Mouse (Mus musculus): ENCODE results near the gene Dhps. TPM values are rescaled to one million over a fixed set of nuclear protein-coding genes. Genes with fewer than 3 reads are reported as not detected.

Gene Dhps
- polyA plus RNA-seq, 1 experiment from 2014 or later: 66.8 TPM

GRCm38 (mm10) chr8:85083108-85083813 lies 11.7 kb downstream of the Dhps start, which contains the start of gene Man2b1:
Gene Man2b1 (plus strand): TSS chr8:85083270.
- Histone ChIP-seq H3K9me3 (ENCODE audit: control insufficient read depth, low read length) (no peaks in the 10 kb centered on the region), H3K27me3 (ENCODE audit: control insufficient read depth, insufficient read depth, low read length) (no peaks in the 10 kb centered on the region), H3K9ac (ENCODE audit: low read length) (peak within 1 kb of the TSS; percentile 68), H3K4me3 (ENCODE audit: low read depth, low read length) (peak within 1 kb of the TSS; percentile 46), H3K27ac (ENCODE audit: low read depth, low read length) (no peak within 1 kb of the TSS), H3K36me3 (ENCODE audit: control insufficient read depth, insufficient read depth, low read length) (no peaks in the 10 kb centered on the region), H3K4me1 (ENCODE audit: control insufficient read depth, insufficient read depth, low read length) (peaks cover 10% of the 10 kb centered on the region), H3K4me2 (peak within 1 kb of the TSS; percentile 76)
- DNase-seq (ENCODE audit: low spot score, missing footprints) (peak; percentile 93), ATAC-seq (ENCODE audit: low FRiP score) (peak; percentile 73)
- 2% methylated on average over 30 of the region's 30 CpGs for WGBS

- DNase-seq (ENCODE audit: low spot score, missing footprints): no peak
- ATAC-seq (ENCODE audit: low FRiP score): no peak
- Histone ChIP-seq H3K4me1 (ENCODE audit: control insufficient read depth, insufficient read depth, low read length) (peaks cover 7% of the 10 kb centered on the region), H3K9ac (ENCODE audit: low read length) (no peak overlapping the region), H3K4me3 (ENCODE audit: low read depth, low read length) (no peak overlapping the region), H3K9me3 (ENCODE audit: control insufficient read depth, low read length) (no peaks in the 10 kb centered on the region), H3K36me3 (ENCODE audit: control insufficient read depth, insufficient read depth, low read length) (no peaks in the 10 kb centered on the region), H3K27me3 (ENCODE audit: control insufficient read depth, insufficient read depth, low read length) (no peaks in the 10 kb centered on the region), H3K27ac (ENCODE audit: low read depth, low read length) (no peak overlapping the region), H3K4me2 (no peak overlapping the region)
- WGBS: 86% methylated on average over 8 of the region's 8 CpGs
Measured at GRCm38 (mm10) chr8:85084633-85085032, 13.1 kb downstream of the Dhps start.

- H3K4me2 ChIP-seq: no peak overlapping the region
- peaks cover 2% of the 10 kb centered on the region; the same call in 1 of the 2 replicates for H3K4me1 ChIP-seq (ENCODE audit: control insufficient read depth, insufficient read depth, low read length)
- ATAC-seq (ENCODE audit: low FRiP score): no peak
- no peaks in the 10 kb centered on the region for H3K9me3 ChIP-seq (ENCODE audit: control insufficient read depth, low read length)
- H3K27me3 ChIP-seq (ENCODE audit: control insufficient read depth, insufficient read depth, low read length): no peaks in the 10 kb centered on the region
- whole genome bisulfite sequencing: 77% methylated on average over 3 of the region's 3 CpGs
- H3K36me3 ChIP-seq (ENCODE audit: control insufficient read depth, insufficient read depth, low read length): no peaks in the 10 kb centered on the region
- no peak overlapping the region for H3K27ac ChIP-seq (ENCODE audit: low read depth, low read length)
- no peak overlapping the region for H3K4me3 ChIP-seq (ENCODE audit: low read depth, low read length)
- no peak for DNase-seq (ENCODE audit: low spot score, missing footprints)
- H3K9ac ChIP-seq (ENCODE audit: low read length): no peak overlapping the region
Measured at GRCm38 (mm10) chr8:85086238-85086637, 14.7 kb downstream of the Dhps start.

DNA sequence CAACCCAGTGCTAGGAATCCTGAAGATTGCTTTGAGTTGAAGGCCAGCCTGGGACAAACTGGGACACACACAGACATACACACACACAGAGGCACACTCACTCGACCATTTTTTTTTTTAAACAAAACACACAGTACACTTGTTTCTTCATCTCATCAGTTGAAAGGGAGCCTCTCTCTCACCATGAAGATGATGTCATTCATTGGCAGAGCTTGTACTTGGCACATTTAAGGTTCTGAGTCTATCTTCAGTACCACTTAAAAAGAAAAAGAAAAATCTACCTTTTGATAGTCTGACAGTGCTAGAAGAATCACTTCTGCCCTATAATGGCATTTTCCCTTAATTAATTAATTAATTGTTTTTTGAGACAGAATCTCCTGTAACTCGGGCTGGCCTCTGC lies 17.2 kb downstream of the Dhps start:
- Histone ChIP-seq H3K27ac (ENCODE audit: low read depth, low read length) (no peak overlapping the region), H3K4me2 (no peak overlapping the region), H3K9ac (ENCODE audit: low read length) (no peak overlapping the region), H3K4me3 (ENCODE audit: low read depth, low read length) (no peak overlapping the region), H3K27me3 (ENCODE audit: control insufficient read depth, insufficient read depth, low read length) (no peaks in the 10 kb centered on the region), H3K36me3 (ENCODE audit: control insufficient read depth, insufficient read depth, low read length) (no peaks in the 10 kb centered on the region), H3K9me3 (ENCODE audit: control insufficient read depth, low read length) (no peaks in the 10 kb centered on the region), H3K4me1 (ENCODE audit: control insufficient read depth, insufficient read depth, low read length) (peaks cover under 1% of the 10 kb centered on the region; the same call in 1 of the 2 replicates)
- DNase-seq (ENCODE audit: low spot score, missing footprints) (no peak), ATAC-seq (ENCODE audit: low FRiP score) (no peak)
- WGBS: 85% methylated on average over 2 of the region's 2 CpGs

- no peaks in the 10 kb centered on the region for H3K9me3 ChIP-seq (ENCODE audit: control insufficient read depth, low read length)
- H3K4me3 ChIP-seq (ENCODE audit: low read depth, low read length): no peak overlapping the region
- H3K27ac ChIP-seq (ENCODE audit: low read depth, low read length): no peak overlapping the region
- H3K36me3 ChIP-seq (ENCODE audit: control insufficient read depth, insufficient read depth, low read length): no peaks in the 10 kb centered on the region
- 92% methylated on average over 11 of the region's 11 CpGs for WGBS
- H3K4me1 ChIP-seq (ENCODE audit: control insufficient read depth, insufficient read depth, low read length): no peaks in the 10 kb centered on the region
- H3K4me2 ChIP-seq: no peak overlapping the region
- H3K27me3 ChIP-seq (ENCODE audit: control insufficient read depth, insufficient read depth, low read length): no peaks in the 10 kb centered on the region
- ATAC-seq (ENCODE audit: low FRiP score): no peak
- no peak overlapping the region for H3K9ac ChIP-seq (ENCODE audit: low read length)
- DNase-seq (ENCODE audit: low spot score, missing footprints): no peak
Measured at GRCm38 (mm10) chr8:85090856-85091255, 19.3 kb downstream of the Dhps start.

DNA sequence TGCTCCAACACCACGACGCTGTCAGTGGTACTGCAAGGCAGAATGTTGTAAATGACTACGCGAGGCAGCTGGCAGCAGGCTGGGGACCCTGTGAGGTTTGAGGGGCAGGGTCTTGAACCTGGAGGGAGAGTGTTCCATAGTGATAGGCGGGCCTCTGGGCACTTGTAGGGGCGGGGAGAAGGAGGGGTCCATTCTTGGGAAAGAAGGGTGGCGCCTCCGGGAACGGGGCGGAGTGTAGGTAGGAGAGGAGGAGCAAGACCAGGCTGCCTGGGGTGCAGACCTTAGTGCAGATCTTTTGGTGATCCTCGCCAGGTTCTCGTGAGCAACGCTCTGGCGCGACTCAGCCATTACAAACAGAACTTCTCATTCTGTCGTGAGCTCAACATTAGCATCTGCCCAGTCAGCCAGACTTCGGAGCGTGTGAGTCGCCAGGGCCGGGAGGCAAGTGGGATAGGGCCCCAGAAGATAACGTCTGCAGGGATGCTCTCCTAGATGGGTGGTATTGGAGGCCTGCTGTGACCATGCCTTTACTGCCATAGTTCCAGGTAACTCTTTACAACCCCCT lies 20.1 kb downstream of the Dhps start:
- DNase-seq (ENCODE audit: low spot score, missing footprints) (no peak), ATAC-seq (ENCODE audit: low FRiP score) (no peak)
- H3K27me3 ChIP-seq (ENCODE audit: control insufficient read depth, insufficient read depth, low read length): no peaks in the 10 kb centered on the region
- H3K27ac ChIP-seq (ENCODE audit: low read depth, low read length): no peak overlapping the region
- no peak overlapping the region for H3K9ac ChIP-seq (ENCODE audit: low read length)
- no peak overlapping the region for H3K4me2 ChIP-seq
- 32% methylated on average over 21 of the region's 21 CpGs for WGBS
- no peaks in the 10 kb centered on the region for H3K9me3 ChIP-seq (ENCODE audit: control insufficient read depth, low read length)
- no peaks in the 10 kb centered on the region for H3K4me1 ChIP-seq (ENCODE audit: control insufficient read depth, insufficient read depth, low read length)
- no peak overlapping the region for H3K4me3 ChIP-seq (ENCODE audit: low read depth, low read length)
- no peaks in the 10 kb centered on the region for H3K36me3 ChIP-seq (ENCODE audit: control insufficient read depth, insufficient read depth, low read length)

GRCm38 (mm10) chr8:85095051-85095450 lies 23.5 kb downstream of the Dhps start:
- Histone ChIP-seq H3K4me1 (ENCODE audit: control insufficient read depth, insufficient read depth, low read length) (no peaks in the 10 kb centered on the region), H3K36me3 (ENCODE audit: control insufficient read depth, insufficient read depth, low read length) (no peaks in the 10 kb centered on the region; the same call in 1 of the 2 replicates), H3K4me3 (ENCODE audit: low read depth, low read length) (no peak overlapping the region), H3K4me2 (no peak overlapping the region), H3K9me3 (ENCODE audit: control insufficient read depth, low read length) (no peaks in the 10 kb centered on the region), H3K27me3 (ENCODE audit: control insufficient read depth, insufficient read depth, low read length) (no peaks in the 10 kb centered on the region), H3K9ac (ENCODE audit: low read length) (no peak overlapping the region), H3K27ac (ENCODE audit: low read depth, low read length) (no peak overlapping the region)
- DNase-seq (ENCODE audit: low spot score, missing footprints) (no peak), ATAC-seq (ENCODE audit: low FRiP score) (no peak)
- 92% methylated on average over 13 of the region's 13 CpGs for WGBS

DNA sequence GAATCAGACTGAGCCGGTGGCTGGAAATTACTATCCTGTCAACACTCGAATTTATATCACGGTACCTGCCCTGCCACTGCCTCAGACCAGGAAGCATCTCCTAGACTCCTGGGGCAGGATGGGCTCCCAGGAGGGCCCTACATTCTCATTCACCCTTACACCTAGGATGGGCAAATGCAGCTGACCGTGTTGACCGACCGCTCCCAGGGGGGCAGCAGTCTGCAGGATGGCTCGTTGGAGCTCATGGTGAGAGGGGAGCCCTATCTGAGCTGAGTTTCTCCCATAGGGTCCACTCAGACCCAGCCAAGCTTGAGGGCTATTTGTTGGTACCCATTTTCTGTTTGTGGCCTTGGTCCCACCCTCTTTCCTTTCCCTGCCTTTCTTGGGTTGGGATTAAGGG lies 24.0 kb downstream of the Dhps start:
- ATAC-seq (ENCODE audit: low FRiP score) (no peak), DNase-seq (ENCODE audit: low spot score, missing footprints) (no peak)
- Histone ChIP-seq H3K27me3 (ENCODE audit: control insufficient read depth, insufficient read depth, low read length) (no peaks in the 10 kb centered on the region), H3K36me3 (ENCODE audit: control insufficient read depth, insufficient read depth, low read length) (no peaks in the 10 kb centered on the region; the same call in 1 of the 2 replicates), H3K27ac (ENCODE audit: low read depth, low read length) (no peak overlapping the region), H3K9ac (ENCODE audit: low read length) (no peak overlapping the region), H3K4me2 (no peak overlapping the region), H3K4me1 (ENCODE audit: control insufficient read depth, insufficient read depth, low read length) (no peaks in the 10 kb centered on the region), H3K9me3 (ENCODE audit: control insufficient read depth, low read length) (no peaks in the 10 kb centered on the region), H3K4me3 (ENCODE audit: low read depth, low read length) (no peak overlapping the region)
- 93% methylated on average over 7 of the region's 7 CpGs for WGBS

DNA sequence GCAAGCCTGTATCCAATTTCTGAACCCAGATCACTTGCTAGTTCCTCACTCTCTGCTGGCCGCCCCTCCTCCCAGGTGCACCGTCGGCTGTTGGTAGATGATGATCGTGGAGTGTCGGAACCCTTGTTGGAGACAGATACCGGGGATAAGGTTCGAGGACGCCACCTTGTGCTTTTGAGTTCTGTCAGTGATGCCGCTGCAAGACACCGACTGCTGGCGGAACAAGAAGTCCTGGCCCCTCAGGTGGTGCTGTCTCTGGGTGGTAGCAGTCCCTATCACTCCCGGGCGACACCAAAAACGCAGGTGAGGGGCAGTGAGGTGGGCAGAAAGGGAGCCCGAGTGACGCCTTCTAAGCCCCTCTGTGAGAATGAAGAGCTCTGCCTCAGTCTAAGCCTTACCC lies 24.6 kb downstream of the Dhps start:
- Histone ChIP-seq H3K4me3 (ENCODE audit: low read depth, low read length) (no peak overlapping the region), H3K4me2 (no peak overlapping the region), H3K36me3 (ENCODE audit: control insufficient read depth, insufficient read depth, low read length) (no peaks in the 10 kb centered on the region; the same call in 1 of the 2 replicates), H3K9me3 (ENCODE audit: control insufficient read depth, low read length) (no peaks in the 10 kb centered on the region), H3K27me3 (ENCODE audit: control insufficient read depth, insufficient read depth, low read length) (no peaks in the 10 kb centered on the region), H3K27ac (ENCODE audit: low read depth, low read length) (no peak overlapping the region), H3K9ac (ENCODE audit: low read length) (no peak overlapping the region), H3K4me1 (ENCODE audit: control insufficient read depth, insufficient read depth, low read length) (no peaks in the 10 kb centered on the region)
- no peak for ATAC-seq (ENCODE audit: low FRiP score)
- WGBS: 91% methylated on average over 16 of the region's 16 CpGs
- DNase-seq (ENCODE audit: low spot score, missing footprints): no peak

All from midbrain, embryonic 11.5 days (tissue).